Mouse (Mus musculus): Measurements from ENCODE around the gene Gm20716. TPM values are rescaled to one million over a fixed set of nuclear protein-coding genes. Genes with fewer than 3 reads are reported as not detected.
A peak's percentile ranks its signal among the peaks of the same experiment; 100 is the strongest.
"Not testable (repeated sequence)": the region's sequence is repeated elsewhere in the genome, so short reads cannot be mapped to it uniquely, and the experiment has no call there.

The Gm20716 gene
- polyA plus RNA-seq, 2 experiments from 2014 or later = 14.2 to 20.0 TPM

DNA sequence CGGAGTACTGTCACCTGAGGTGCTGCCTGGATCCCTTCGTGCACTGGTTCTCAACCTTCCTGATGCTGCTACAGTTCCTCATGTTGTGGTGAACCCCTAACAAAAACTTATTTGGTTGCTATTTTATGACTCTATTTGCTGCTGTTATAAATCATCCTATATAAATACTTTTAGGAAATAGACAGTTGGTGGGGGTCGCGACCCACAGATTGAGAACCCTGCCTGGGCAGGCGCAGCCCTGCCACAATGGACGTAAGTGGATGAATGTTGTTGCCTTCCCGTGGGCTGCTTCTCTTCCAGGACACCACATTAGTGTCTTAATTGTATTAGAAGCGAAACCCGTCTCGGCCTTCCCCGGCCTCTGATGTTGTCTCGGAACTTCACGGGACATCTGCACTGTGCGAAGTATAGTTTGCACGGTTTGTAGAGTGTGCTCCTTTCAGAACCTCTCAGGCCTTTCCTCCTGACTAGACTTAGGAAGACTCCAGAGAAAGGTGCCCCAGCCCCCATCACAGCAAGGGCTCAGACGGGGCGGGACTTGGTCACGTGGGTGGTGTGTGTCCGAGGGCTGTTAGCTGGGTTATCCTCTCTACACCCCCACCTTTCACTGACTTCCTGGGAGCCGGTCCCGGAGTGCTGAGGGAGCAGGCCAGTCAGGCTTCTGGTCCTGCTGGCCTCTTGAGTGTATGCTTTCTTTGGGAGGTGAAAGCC is 63.3 kb downstream of the Gm20716 start:
- ATAC-seq = no peak

DNA sequence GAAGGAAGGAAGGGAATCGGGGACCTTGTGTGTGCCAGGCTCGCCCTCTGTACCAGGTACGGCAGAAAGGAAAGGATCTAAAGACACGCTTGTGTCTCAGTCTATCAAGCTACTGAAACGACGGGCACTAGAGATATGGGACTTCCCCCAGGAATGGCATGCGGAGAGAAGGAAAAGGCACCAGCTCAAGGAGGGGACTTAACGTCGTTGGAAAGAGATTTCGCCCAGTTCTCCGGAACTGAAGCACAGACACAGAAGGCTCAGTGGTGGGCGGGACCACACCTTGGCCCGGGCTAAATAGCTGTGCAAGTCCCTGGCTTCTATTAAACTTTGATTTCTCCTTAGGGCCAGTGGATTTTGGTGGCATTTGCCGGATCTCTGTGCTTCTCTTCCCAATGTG is 68.2 kb downstream of the Gm20716 start:
- no peak for ATAC-seq

DNA sequence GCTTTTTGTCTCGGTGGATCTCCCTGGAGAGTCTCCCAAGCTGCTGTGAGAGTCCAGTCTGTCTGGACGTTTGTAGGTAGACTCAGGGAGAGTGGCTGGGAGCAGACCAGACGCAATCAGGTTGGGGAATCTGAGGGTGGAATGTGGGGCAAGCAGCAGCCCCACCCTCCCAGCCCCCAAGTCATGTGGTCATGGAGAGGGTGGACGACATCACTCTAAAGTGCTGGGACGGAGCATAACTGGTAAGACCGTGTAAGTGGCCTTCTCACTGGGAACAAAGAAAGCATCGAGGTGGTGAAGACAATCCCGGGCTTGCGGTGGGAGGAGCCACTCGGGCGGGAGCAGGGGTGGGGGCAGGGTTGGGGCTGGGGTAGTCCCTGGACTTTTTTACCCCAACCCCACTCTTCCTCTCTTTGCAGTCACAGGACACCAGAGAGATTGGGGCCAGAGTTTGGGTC is 68.6 kb downstream of the Gm20716 start:
- no peak for ATAC-seq

DNA sequence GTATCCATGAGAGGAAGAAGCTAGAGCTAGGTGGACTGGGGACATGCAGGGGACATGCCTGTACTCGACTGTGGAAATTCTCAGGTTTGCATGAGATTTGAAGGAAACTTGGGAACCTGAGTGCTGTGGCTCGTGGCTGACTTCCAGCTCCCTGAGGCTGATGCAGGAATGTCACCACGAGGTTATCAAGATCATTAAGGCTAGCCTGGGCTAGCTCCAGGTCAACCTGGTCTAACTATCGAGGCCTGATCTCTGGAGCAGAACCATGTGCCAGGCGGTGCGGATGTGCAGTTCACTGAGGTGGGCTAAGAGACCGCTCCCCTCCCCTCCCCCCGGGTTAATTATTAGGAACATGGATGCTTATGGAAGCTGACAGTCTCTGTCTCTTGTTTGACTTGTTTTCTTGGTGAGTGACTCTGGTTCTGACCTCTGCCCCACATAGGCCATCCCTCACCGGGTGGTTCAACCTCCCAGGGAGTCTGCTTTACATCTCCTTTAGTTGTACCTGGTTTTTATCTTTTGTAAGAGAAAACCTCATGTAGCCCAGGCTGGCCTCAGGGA is 69.7 kb downstream of the Gm20716 start:
- ATAC-seq = no peak

DNA sequence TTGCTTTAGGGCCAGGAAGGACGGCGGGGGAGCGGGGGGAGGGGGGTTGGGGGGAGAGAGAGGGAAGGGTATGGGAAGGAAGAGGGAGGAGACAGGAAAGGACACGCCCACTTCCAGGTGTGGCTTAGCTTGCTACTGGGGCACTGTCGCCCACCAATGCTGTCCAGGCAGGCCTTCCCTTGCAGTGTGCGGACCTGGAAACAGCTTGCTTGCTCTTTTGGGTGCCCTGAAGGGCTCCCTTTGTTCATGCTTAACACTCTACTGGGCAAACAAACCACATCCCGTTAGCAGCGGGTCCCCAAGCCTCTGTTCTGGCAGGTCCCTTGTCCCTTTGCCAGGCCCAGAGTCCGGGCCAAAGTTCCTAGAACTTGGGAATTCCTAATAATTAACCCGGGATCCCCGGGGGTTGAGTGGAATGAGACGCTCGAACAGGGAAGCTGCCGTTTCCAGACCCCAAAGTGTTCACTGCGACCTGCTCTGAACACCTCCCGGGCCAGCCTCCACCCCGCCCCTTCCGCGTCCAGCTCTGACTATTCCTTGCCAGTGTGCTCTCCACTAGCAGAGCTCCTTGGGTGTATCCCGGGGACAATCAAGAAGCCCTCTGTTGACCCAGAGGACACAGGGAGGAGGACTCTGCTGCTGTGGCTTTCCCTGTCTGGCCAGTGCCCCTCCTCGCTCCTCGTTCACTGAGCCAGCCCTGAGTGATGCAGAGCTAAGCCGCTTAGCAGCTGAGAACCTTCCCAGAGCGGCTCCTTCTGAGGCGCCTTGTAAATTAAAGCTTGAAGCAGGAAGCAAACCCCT is 71.1 kb downstream of the Gm20716 start:
- peak; percentile 48 for ATAC-seq

DNA sequence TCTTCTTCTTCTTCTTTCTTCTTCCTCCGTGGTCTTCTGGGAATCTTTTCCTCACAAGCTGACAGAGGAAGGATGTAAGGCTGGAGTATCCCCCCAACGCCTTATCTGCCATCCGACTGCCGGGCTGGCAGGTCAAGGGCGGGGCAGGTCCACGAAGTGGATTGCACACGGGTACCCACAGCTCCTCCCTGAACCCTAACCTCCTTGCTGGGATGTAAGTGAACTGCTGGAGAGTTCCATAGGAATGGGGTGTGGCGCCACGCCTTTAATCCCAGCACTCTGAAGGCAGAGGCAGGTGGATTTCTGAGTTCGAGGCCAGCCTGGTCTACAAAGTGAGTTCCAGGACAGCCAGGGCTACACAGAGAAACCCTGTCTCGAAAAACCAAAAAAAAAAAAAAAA is 72.2 kb downstream of the Gm20716 start:
- not testable (repeated sequence) for ATAC-seq

DNA sequence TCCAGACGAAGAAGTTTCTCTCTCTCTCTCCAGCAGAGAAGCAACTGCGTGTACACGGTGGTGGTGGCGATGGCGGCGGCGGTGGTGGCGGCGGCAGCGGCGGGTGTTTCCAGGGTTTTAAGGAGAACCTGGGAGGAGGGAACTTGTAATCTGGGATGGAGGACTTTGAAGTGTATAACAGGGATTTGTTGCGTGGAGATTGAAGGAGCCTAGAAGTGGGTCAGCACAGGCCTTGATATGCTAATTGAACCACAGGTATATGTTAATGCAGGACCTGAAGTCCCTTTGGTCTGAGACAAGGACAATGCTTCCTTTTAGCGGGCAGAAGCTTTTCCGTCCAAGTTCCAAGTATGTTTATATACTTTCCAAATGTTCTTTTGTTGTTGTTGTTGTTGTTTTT is 73.8 kb downstream of the Gm20716 start:
- no peak for ATAC-seq

DNA sequence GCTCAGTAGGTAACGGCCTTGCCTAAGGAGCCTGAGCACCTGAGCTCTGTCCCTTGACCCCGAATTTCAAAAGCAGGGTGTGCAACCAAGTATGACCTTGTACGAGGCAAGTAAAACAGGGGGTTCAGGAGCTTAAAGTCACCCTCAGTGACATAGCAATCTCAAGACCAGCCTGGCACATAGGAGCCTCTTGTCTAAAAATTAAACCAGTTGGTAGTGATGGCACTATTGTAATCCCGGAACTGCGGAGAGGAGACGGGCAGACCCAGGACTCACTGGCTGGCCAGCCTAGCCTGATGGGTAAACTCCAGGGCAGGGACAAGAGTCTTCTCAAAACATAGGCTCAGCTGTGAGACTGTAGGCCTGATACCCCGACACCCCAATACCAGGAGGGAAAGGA is 74.5 kb downstream of the Gm20716 start:
- no peak for ATAC-seq

DNA sequence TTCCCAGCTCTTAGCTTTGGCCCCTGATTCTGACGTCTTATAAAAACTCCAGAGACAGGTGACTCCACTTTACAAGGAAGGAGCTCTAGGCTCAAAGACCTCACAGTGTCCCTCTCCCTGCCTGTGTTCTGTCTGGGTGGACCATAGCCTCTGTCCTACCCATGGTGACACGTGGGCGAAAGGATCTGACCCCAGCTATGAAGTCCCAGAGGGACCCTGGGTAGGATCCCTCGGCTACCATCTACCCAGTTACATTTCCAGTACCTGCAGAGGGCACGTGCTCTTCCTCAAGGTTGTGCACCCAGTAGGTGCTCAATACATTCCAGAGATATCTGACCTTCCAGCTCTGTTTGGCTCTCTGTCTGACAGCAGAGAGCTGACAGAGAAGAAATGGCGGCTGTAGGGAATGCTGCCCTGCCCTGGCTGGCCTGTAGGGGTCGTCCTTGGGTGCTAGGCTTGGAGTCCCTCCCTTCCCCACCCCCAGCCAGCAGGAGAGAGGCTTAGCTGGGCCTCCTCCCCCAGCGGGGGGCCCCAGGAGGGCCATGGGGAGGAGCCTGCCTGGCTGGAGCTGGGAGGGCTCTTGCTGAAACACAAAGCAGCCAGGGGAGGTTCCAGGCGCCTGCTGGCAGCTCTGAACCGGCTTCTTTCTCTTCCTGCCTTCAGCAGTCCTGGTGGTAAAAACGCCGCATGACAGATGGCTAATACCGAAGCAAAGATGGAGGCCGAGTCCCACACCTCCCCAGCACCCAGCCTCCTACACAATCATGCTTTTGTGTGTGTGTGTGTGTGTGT is 75.9 kb downstream of the Gm20716 start:
- ATAC-seq = peak; percentile 81

DNA sequence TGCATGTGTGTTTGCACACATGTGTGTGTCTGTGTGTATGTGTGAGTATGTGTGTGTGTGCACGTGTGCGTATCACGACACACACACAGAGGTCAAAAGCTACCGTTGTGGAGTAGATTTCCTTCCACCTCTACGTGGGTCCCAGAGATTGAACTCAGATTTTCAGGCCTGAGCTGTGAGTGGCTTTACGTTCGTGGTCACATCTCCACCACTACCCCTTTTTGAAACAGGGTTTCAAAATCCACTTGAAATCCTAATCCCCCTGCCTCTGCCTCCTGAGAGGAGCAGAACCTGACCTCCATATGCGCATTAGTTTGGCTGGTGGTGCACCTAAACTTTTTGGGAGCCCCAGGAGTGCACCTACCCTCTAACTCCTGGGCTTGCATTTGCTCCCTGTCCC is 80.9 kb downstream of the Gm20716 start:
- ATAC-seq = no peak

DNA sequence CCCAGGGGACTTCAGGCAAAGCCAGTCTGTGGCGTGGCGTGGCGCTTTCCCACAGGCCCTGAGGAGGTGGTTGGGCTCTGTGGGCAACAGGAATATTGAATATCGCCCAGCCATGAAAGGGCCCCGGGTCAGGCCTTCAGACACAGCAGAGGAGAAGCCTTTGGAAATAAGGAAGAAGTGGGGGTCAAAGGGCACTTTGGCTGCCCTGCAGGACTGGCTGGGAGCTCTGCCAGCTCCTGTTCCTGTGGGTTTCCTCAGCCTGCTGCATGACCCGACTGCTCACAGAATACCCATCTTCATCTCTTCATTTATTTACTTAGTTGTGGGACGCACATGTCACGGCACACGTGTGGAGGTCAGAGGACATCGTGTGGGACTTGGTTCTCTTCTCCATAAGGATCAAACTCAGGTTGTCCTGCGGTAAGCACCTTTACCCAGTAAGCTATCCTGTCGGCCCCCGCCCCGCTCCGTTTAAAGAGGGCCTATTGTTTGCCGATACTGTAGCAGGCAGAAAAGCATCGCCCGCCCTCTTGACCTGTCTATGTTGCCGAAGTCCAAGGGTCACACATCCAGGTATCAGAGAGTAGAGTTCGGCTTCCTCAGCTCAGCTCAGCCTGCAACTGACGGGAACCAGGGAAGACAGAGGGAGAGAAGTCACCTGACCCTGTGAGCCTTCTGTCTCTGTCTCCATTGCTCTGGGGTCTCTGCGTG is 82.3 kb downstream of the Gm20716 start:
- no peak for ATAC-seq

DNA sequence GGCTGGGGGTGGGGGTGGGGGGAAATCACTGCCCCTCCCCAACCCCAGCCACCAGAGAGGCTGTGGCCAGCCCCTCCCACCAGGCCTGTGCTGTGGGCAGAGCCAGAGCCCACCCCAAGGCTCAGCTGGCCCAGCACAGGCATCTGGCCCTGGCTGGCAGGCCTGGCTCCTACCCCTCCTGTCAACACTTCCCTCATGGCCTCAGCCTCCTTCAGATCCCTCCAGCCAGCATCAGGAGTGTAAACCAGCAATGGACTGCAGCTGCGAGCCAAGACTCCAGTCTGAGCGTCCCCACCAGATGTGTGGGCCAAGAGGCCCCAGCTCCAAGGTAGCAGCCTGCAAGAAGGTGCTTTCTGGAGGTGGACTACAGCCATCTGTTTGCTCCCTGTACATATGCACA is 84.7 kb downstream of the Gm20716 start:
- ATAC-seq = no peak

DNA sequence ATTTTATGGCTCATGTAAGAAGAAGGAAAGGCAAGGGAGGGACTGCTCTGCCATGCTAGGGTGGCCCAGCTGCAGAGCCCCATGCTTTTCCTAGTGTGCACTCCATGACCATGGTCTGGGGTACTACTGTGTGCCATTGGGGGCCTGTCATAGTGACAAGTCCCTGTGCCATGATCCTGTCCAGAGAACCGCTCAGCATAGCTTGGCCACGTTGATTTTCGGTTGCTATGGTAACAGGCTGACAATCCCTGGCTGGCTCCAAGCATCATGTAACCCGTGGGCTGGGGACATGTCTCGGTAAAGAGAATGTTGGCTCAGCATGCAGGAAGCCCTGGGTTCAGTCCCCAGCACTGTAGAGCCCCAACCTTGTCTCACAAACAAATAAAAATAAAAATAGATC is 86.4 kb downstream of the Gm20716 start:
- no peak for ATAC-seq

DNA sequence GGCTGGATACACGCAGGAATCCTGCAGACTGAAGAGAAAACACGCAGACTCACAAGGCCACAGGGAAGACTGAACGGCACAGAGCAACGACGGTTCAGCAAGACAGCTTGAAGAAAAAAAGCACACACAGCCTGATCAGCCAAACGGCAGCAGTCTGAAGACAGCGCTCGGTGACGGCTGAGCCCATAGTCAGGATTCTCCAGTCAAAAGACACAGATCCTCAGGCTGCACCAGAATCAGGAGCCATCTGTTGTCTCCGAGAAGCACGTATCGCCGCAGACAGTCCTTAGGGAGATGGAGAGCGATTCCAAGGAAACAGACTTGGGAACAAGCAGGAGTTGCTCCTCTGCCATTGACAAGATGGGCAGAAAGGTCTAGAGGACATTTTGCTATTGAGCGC is 93.0 kb downstream of the Gm20716 start:
- ATAC-seq = no peak

Other genes with a start within 250 kb of the Gm20716 start
- gene Ripor3, start 219.7 kb downstream of the Gm20716 start, polyA plus RNA-seq (2017; shearing (Covaris generic)) = under 1 TPM; 0.43 to 0.70 TPM
- 1 to 10 TPM in 1 of 2 experiments, under 1 TPM in 1; 0.48 to 1.1 TPM for gene Pard6b, start 149.4 kb downstream of the Gm20716 start, polyA plus RNA-seq (2017; shearing (Covaris generic))
- gene Adnp, start 23.3 kb downstream of the Gm20716 start, polyA plus RNA-seq (2017; shearing (Covaris generic)) = 1 to 10 TPM in 1 of 2 experiments, under 1 TPM in 1; 0.63 to 4.7 TPM
- gene Dpm1, start 227 bp upstream of the Gm20716 start, polyA plus RNA-seq (2017; shearing (Covaris generic)) = 10 to 100 TPM; 62.6 to 96.1 TPM
- gene Mocs3, start 258 bp upstream of the Gm20716 start, polyA plus RNA-seq (2017; shearing (Covaris generic)) = 1 to 10 TPM in 1 of 2 experiments, under 1 TPM in 1; 0.40 to 1.2 TPM
- not detected for gene Kcng1, start 51.4 kb upstream of the Gm20716 start, polyA plus RNA-seq (2017; shearing (Covaris generic))